Mouse (Mus musculus): ENCODE measurements around the gene Erc1. TPM values are rescaled to one million over a fixed set of nuclear protein-coding genes. Genes with fewer than 3 reads are reported as not detected.

Erc1 gene
- polyA plus RNA-seq, 1 experiment from 2014 or later: 33.7 TPM

DNA sequence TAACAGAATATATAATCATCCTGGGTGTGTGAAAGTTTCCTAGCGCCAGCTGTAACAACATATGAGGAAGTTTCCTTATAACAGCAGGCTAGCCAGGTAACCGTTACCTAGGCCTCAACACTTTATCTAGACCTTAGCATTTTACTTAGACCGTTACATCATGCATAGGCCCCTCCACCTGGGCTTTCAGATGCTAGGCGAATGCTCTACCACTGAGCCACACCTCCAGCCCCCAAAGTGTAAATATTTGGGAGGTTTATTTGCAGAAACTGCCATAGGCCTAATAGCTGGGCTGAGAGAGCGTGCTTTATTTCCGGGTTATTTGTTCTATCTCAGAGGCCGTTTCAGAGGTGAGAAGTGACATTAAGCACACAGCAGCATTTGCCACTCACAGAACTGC, 289.1 kb downstream of the Erc1 start:
- Histone ChIP-seq H3K27ac (ENCODE audit: low read depth, low read length) (no peak overlapping the region), H3K4me1 (replicated peaks; ENCODE audit: control insufficient read depth, insufficient read depth, low read length) (no peaks in the 10 kb centered on the region), H3K9ac (ENCODE audit: low read length) (no peak overlapping the region), H3K36me3 (ENCODE audit: control insufficient read depth, insufficient read depth, low read length) (no peaks in the 10 kb centered on the region), H3K4me2 (ENCODE audit: low read depth, low read length, severe bottlenecking) (no peak overlapping the region), H3K27me3 (ENCODE audit: control insufficient read depth, insufficient read depth, low read length) (no peaks in the 10 kb centered on the region), H3K4me3 (ENCODE audit: low read depth, low read length) (no peak overlapping the region), H3K9me3 (ENCODE audit: control insufficient read depth, low read length) (no peaks in the 10 kb centered on the region)
- 85% methylated on average over 7 of the region's 7 CpGs for WGBS
- no peak for ATAC-seq (replicated peaks; ENCODE audit: low FRiP score)
- no peak for DNase-seq (ENCODE audit: low spot score)

DNA sequence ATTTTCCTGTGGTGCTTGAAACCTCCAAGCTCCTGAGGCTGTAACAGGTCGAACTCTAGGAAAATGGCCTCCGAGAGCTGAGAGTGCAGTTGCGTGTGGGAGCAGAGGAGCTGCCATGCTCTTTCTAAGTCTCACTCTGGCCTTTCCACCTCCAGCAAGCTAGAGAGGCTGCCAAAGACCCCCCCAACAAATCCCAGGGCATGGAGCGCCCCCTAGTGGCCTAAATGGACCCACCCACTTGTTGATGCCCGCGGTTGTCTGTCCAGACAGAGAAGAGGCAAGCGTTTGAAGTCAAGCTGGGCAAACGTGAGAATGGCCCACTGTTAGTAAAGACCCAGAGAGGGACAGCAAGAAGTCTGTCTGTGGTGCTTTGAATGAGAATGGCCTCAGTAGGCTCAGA, 293.5 kb downstream of the Erc1 start:
- ATAC-seq (replicated peaks; ENCODE audit: low FRiP score): no peak
- peak; percentile 63 for DNase-seq (ENCODE audit: low spot score)
- no peak overlapping the region for H3K4me2 ChIP-seq (ENCODE audit: low read depth, low read length, severe bottlenecking)
- H3K4me1 ChIP-seq (replicated peaks; ENCODE audit: control insufficient read depth, insufficient read depth, low read length): no peaks in the 10 kb centered on the region
- no peak overlapping the region for H3K27ac ChIP-seq (ENCODE audit: low read depth, low read length)
- H3K9me3 ChIP-seq (ENCODE audit: control insufficient read depth, low read length): no peaks in the 10 kb centered on the region
- WGBS: 74% methylated on average over 8 of the region's 8 CpGs
- H3K4me3 ChIP-seq (ENCODE audit: low read depth, low read length): no peak overlapping the region
- no peaks in the 10 kb centered on the region for H3K27me3 ChIP-seq (ENCODE audit: control insufficient read depth, insufficient read depth, low read length)
- H3K36me3 ChIP-seq (ENCODE audit: control insufficient read depth, insufficient read depth, low read length): no peaks in the 10 kb centered on the region
- no peak overlapping the region for H3K9ac ChIP-seq (ENCODE audit: low read length)

DNA sequence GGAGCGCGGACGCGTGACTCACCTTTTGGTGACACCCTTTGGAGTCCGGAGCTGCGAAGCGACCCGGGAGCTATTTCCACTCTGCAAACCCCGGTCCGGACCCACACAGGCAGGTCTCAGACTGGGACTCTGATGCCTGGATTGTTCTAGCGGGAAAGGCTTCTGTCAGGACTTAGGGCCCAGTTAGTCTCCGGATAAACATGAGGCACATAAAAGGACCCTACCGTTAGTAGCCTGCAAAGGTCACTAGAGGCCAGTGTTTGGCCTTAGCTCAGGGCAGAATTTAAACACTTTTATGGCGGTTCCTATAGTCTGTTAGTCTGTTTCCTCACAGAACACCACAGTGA, 303.5 kb downstream of the Erc1 start:
- peak overlapping the region; percentile 79 for H3K4me3 ChIP-seq (ENCODE audit: low read depth, low read length)
- no peak for DNase-seq (ENCODE audit: low spot score)
- H3K27me3 ChIP-seq (ENCODE audit: control insufficient read depth, insufficient read depth, low read length): no peaks in the 10 kb centered on the region; the same call in 1 of the 2 replicates
- no peaks in the 10 kb centered on the region for H3K36me3 ChIP-seq (ENCODE audit: control insufficient read depth, insufficient read depth, low read length)
- H3K4me1 ChIP-seq (replicated peaks; ENCODE audit: control insufficient read depth, insufficient read depth, low read length): peaks cover 6% of the 10 kb centered on the region; the same call in 1 of the 2 replicates
- peak; percentile 38 for ATAC-seq (replicated peaks; ENCODE audit: low FRiP score)
- WGBS: under 1% methylated on average over 14 of the region's 14 CpGs
- no peak overlapping the region for H3K27ac ChIP-seq (ENCODE audit: low read depth, low read length)
- H3K4me2 ChIP-seq (ENCODE audit: low read depth, low read length, severe bottlenecking): peak overlapping the region; percentile 91
- peak overlapping the region; percentile 84 for H3K9ac ChIP-seq (ENCODE audit: low read length)
- H3K9me3 ChIP-seq (ENCODE audit: control insufficient read depth, low read length): no peaks in the 10 kb centered on the region

DNA sequence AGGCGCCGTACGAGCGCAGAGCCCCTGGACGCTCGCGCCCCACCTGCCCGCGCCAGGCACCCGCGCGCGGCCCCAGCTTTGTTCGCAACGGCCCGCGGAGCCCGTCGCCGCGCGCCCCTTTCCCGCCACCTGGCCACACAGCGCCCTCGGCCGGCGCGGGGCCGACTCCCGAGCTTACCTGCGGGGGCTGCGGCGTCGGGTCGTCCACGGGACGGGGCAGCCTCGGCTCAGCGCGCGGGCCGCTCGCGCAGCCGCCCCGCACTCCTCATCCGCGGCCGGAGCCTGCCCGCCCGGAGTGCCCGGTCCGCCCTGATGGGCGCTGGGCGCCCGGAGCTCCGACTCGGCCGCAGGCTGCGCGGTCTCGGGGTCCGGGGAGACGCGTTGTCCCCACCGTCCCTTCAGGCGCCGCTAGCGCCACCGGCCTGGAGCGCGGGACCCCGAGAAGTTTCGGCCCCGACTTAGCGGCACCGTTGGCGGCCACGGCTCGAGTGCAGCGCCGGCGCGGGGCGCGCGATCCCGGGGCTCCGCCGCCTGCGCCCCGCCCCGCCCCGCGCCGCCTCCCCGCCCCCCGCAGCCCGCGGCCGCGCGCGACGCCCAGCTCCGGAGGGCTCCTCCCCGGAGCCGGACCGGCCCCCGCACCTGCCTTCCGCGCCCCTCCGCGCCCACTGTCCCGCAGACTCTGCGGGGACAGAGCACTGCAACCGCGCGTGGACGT, 304.0 kb downstream of the Erc1 start, which contains the start of gene Wnt5b:
TSS of gene Wnt5b (minus strand) at position 545 of the 715 bp plus-strand sequence.
- H3K9ac ChIP-seq (ENCODE audit: low read length): peak within 1 kb of the TSS; percentile 84
- no peaks in the 10 kb centered on the region; the same call in 1 of the 2 replicates for H3K27me3 ChIP-seq (ENCODE audit: control insufficient read depth, insufficient read depth, low read length)
- no peaks in the 10 kb centered on the region for H3K9me3 ChIP-seq (ENCODE audit: control insufficient read depth, low read length)
- H3K36me3 ChIP-seq (ENCODE audit: control insufficient read depth, insufficient read depth, low read length): no peaks in the 10 kb centered on the region
- under 1% methylated on average over 86 of the region's 120 CpGs for WGBS
- no peak within 1 kb of the TSS for H3K27ac ChIP-seq (ENCODE audit: low read depth, low read length)
- peak; percentile 73 for ATAC-seq (replicated peaks; ENCODE audit: low FRiP score)
- H3K4me3 ChIP-seq (ENCODE audit: low read depth, low read length): peak within 1 kb of the TSS; percentile 79
- peak; percentile 75 for DNase-seq (ENCODE audit: low spot score)
- H3K4me1 ChIP-seq (replicated peaks; ENCODE audit: control insufficient read depth, insufficient read depth, low read length): peaks cover 6% of the 10 kb centered on the region; the same call in 1 of the 2 replicates
- peak within 1 kb of the TSS; percentile 91 for H3K4me2 ChIP-seq (ENCODE audit: low read depth, low read length, severe bottlenecking)

DNA sequence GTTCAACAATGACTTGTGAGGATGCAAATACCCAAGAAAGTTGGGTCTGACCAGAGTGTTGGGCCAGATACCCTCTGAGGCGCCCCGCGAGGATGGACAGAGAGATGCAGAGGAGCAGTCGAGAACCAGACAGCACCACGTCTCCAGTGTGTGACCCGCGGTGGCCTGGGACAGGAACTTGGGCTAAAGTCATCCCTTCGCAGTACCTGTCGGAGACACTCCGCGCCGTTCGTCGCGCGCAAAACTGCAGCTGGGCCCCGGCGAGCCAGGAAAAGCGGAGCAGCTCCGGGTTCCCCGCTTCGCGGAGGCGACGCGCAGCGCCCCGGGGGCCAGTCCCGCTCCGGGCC, 304.5 kb downstream of the Erc1 start:
- ATAC-seq (replicated peaks; ENCODE audit: low FRiP score) (peak; percentile 59), DNase-seq (ENCODE audit: low spot score) (peak; percentile 73)
- no peak overlapping the region for H3K27ac ChIP-seq (ENCODE audit: low read depth, low read length)
- H3K36me3 ChIP-seq (ENCODE audit: control insufficient read depth, insufficient read depth, low read length): no peaks in the 10 kb centered on the region
- no peaks in the 10 kb centered on the region; the same call in 1 of the 2 replicates for H3K27me3 ChIP-seq (ENCODE audit: control insufficient read depth, insufficient read depth, low read length)
- H3K4me3 ChIP-seq (ENCODE audit: low read depth, low read length): peak overlapping the region; percentile 79
- H3K9ac ChIP-seq (ENCODE audit: low read length): peak overlapping the region; percentile 84
- H3K4me2 ChIP-seq (ENCODE audit: low read depth, low read length, severe bottlenecking): peak overlapping the region; percentile 91
- H3K4me1 ChIP-seq (replicated peaks; ENCODE audit: control insufficient read depth, insufficient read depth, low read length): peaks cover 6% of the 10 kb centered on the region; the same call in 1 of the 2 replicates
- under 1% methylated on average over 30 of the region's 30 CpGs for WGBS
- no peaks in the 10 kb centered on the region for H3K9me3 ChIP-seq (ENCODE audit: control insufficient read depth, low read length)

DNA sequence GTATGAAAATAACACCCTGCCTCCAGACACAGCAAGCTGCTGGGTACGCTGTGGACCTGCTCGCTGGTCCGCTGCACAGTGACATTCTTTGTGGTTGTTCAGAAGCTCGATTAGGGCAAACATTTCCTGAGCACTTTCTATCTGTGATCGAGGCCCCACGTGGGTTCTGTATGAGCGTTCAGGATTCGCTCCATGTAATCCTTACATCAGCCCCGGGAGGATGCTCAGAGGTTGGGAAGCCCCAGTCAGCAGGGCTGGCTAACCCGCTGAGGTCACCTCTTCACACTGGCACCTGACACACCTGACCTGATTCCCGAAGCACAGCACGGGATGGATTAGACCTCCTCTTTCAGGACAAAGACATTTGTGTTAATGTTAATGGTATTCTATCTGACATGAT, 312.1 kb downstream of the Erc1 start:
- no peaks in the 10 kb centered on the region for H3K36me3 ChIP-seq (ENCODE audit: control insufficient read depth, insufficient read depth, low read length)
- no peak overlapping the region for H3K27ac ChIP-seq (ENCODE audit: low read depth, low read length)
- H3K9me3 ChIP-seq (ENCODE audit: control insufficient read depth, low read length): no peaks in the 10 kb centered on the region
- no peak overlapping the region for H3K4me2 ChIP-seq (ENCODE audit: low read depth, low read length, severe bottlenecking)
- no peak for ATAC-seq (replicated peaks; ENCODE audit: low FRiP score)
- H3K4me3 ChIP-seq (ENCODE audit: low read depth, low read length): no peak overlapping the region
- no peaks in the 10 kb centered on the region for H3K27me3 ChIP-seq (ENCODE audit: control insufficient read depth, insufficient read depth, low read length)
- no peak overlapping the region for H3K9ac ChIP-seq (ENCODE audit: low read length)
- 84% methylated on average over 12 of the region's 12 CpGs for WGBS
- DNase-seq (ENCODE audit: low spot score): no peak
- H3K4me1 ChIP-seq (replicated peaks; ENCODE audit: control insufficient read depth, insufficient read depth, low read length): peaks cover 3% of the 10 kb centered on the region; the same call in 1 of the 2 replicates

DNA sequence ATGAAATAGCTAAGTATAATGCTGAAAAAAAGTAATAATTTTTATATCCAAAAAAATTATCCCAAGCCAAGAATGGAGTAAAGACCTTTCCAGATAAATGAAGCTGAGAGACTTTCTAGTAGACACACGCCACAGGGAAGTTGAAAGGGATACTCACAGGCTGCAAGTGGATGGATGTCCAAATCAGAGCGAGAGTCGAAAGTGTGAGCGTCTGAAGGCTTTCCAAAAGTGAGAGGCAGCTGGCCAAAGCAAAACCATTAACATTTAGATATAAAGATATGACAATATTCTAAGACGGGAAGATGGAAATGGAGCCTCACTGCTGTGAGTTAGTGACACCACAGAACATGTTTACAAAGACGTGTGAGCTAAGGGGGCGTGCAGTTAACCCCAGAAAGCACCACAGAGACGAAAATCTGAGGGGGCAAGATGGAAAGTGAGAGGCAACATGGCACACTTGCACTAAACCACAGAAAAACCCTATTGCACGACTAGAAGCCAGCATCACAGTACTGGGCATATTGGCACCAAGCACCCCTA, 314.7 kb downstream of the Erc1 start:
- ATAC-seq (replicated peaks; ENCODE audit: low FRiP score): no peak
- 88% methylated on average over 9 of the region's 9 CpGs for WGBS

DNA sequence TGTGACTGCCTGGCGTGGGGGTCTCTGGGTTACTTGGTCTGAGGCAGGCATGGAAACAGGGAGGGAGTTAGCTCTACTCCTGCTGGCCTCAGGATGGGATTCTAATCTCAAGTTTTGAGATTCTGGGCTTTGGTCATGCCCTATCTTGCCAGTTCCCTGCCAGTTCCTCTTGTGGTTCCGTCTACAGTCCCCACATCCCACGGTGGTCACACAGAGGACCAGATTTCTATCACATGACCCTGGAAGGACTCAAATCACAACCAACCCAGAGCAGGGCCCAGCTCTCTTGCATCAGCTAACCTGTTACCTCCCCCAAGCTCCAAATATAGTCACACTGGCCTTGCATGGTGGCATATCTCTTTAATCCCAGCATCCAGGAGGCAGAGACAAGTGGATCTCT, 318.3 kb downstream of the Erc1 start:
- Histone ChIP-seq H3K36me3 (ENCODE audit: control insufficient read depth, insufficient read depth, low read length) (no peaks in the 10 kb centered on the region), H3K9ac (ENCODE audit: low read length) (no peak overlapping the region), H3K27me3 (ENCODE audit: control insufficient read depth, insufficient read depth, low read length) (no peaks in the 10 kb centered on the region), H3K4me2 (ENCODE audit: low read depth, low read length, severe bottlenecking) (no peak overlapping the region), H3K4me1 (replicated peaks; ENCODE audit: control insufficient read depth, insufficient read depth, low read length) (no peaks in the 10 kb centered on the region), H3K27ac (ENCODE audit: low read depth, low read length) (no peak overlapping the region), H3K9me3 (ENCODE audit: control insufficient read depth, low read length) (no peaks in the 10 kb centered on the region), H3K4me3 (ENCODE audit: low read depth, low read length) (no peak overlapping the region)
- DNase-seq (ENCODE audit: low spot score): no peak
- 92% methylated on average over 3 of the region's 3 CpGs for WGBS
- ATAC-seq (replicated peaks; ENCODE audit: low FRiP score): no peak

More for the DNA sequence above, 314.7 kb downstream of the Erc1 start:
- no peak overlapping the region for H3K4me2 ChIP-seq (ENCODE audit: low read depth, low read length, severe bottlenecking)
- H3K36me3 ChIP-seq (ENCODE audit: control insufficient read depth, insufficient read depth, low read length): no peaks in the 10 kb centered on the region
- no peak overlapping the region for H3K4me3 ChIP-seq (ENCODE audit: low read depth, low read length)
- no peaks in the 10 kb centered on the region for H3K27me3 ChIP-seq (ENCODE audit: control insufficient read depth, insufficient read depth, low read length)
- H3K4me1 ChIP-seq (replicated peaks; ENCODE audit: control insufficient read depth, insufficient read depth, low read length): no peaks in the 10 kb centered on the region
- H3K9me3 ChIP-seq (ENCODE audit: control insufficient read depth, low read length): no peaks in the 10 kb centered on the region
- no peak for DNase-seq (ENCODE audit: low spot score)
- H3K27ac ChIP-seq (ENCODE audit: low read depth, low read length): no peak overlapping the region
- no peak overlapping the region for H3K9ac ChIP-seq (ENCODE audit: low read length)

DNA sequence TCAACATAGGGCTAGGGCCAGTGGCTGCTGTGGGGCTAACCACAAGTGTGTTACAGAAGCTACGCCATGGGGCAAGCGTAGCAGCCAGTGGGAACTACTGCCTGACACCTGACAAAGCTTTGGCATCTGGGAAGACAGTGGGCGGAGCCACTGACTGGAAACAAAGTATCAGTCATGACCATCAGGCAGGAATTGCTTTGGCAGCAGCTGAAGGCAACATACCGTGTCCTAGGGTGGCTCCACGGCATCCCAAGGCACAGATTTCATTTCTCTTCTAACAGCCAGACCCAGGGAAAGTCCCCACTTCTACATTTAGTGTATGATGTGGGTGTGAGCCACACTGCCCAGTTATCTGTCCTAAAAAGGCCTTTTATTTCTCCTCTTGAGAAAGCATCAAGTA, 321.5 kb downstream of the Erc1 start:
- H3K27ac ChIP-seq (ENCODE audit: low read depth, low read length): no peak overlapping the region
- H3K4me1 ChIP-seq (replicated peaks; ENCODE audit: control insufficient read depth, insufficient read depth, low read length): peaks cover 10% of the 10 kb centered on the region
- DNase-seq (ENCODE audit: low spot score) (no peak), ATAC-seq (replicated peaks; ENCODE audit: low FRiP score) (no peak)
- 86% methylated on average over 5 of the region's 5 CpGs for WGBS
- H3K9me3 ChIP-seq (ENCODE audit: control insufficient read depth, low read length): no peaks in the 10 kb centered on the region
- no peaks in the 10 kb centered on the region for H3K27me3 ChIP-seq (ENCODE audit: control insufficient read depth, insufficient read depth, low read length)
- H3K36me3 ChIP-seq (ENCODE audit: control insufficient read depth, insufficient read depth, low read length): no peaks in the 10 kb centered on the region
- no peak overlapping the region for H3K9ac ChIP-seq (ENCODE audit: low read length)
- H3K4me2 ChIP-seq (ENCODE audit: low read depth, low read length, severe bottlenecking): no peak overlapping the region
- H3K4me3 ChIP-seq (ENCODE audit: low read depth, low read length): no peak overlapping the region

All from forebrain, embryonic 11.5 days (tissue).